Mouse (Mus musculus): ENCODE measurements around the gene Vars. TPM values are rescaled to one million over a fixed set of nuclear protein-coding genes. Genes with fewer than 3 reads are reported as not detected.

The Vars gene
- polyA plus RNA-seq, 1 experiment from 2014 or later: 123 TPM

DNA sequence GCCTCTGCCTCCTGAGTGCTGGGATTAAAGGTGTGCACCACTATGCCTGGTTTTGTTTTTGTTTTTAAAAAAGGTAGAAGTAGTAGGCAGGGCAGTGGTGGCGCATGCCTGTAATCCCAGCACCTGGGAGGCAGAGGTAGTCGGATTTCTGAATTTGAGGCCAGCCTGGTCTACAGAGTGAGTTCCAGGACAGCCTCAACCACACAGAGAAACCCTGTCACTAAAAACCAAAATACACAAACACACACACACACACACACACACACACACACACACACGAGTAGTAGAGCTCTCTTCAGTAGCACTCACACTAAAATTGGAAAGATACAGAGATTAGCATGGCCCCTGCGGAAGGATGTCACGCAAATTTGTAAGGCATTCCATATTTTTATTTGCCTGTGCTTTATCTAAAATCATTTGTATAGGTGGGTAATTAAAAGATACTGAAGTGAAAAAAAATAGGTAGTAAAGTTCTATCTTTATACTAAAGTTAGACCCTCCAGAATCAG lies 48.2 kb downstream of the Vars start:
- no peaks in the 10 kb centered on the region for H3K27me3 ChIP-seq
- ATAC-seq (no peak), DNase-seq (ENCODE audit: low read depth, low spot score) (no peak)
- in situ Hi-C loops (cut with MboI; ENCODE audit: low pct_unique_long_range_greater_than_20kb): no loop called here
- CTCF ChIA-PET: interaction anchor here (0.6 to 1.9 kb wide), 3 partner anchors 19 to 40 kb away, joined by 3 to 6 read pairs (median 3); no protein-coding TSS in a partner anchor
- POLR2A ChIA-PET: interaction anchor here (1.2 kb wide), 1 partner anchor 10 kb away, joined by 4 read pairs; the partner anchor contains the start of gene Ddah2
- no peak for TF ChIP-seq CTCF (IDR thresholded peaks at IDR 0.05)

DNA sequence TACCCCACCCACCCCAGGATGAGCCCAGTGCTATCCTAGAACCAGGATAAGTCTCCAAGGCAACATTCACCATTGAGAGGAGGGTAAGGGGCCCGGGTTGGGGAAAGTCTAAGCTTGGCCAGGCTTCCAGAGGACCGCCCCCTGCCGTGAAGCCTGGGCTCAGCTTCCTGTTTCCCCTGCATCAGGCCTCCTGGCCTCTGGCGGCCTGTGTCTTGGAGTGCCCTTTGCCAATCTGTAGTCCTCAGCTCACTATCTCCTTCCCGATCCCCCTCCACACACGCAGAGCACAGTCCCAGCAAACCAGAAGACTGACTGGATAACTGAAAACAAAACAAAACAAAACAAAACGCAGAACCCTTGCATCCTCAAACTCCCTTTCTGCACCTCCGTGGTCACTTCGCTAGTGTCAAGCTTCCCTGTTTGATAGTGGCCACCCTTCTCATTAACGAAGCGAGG lies 48.8 kb downstream of the Vars start, which contains the start of gene Clic1:
TSS of gene Clic1 (plus strand) at position 406 of the 456 bp plus-strand sequence.
- CTCF ChIA-PET: interaction anchor here (0.6 to 1.9 kb wide), 3 partner anchors 20 to 40 kb away, joined by 3 to 6 read pairs (median 3); no protein-coding TSS in a partner anchor

DNA sequence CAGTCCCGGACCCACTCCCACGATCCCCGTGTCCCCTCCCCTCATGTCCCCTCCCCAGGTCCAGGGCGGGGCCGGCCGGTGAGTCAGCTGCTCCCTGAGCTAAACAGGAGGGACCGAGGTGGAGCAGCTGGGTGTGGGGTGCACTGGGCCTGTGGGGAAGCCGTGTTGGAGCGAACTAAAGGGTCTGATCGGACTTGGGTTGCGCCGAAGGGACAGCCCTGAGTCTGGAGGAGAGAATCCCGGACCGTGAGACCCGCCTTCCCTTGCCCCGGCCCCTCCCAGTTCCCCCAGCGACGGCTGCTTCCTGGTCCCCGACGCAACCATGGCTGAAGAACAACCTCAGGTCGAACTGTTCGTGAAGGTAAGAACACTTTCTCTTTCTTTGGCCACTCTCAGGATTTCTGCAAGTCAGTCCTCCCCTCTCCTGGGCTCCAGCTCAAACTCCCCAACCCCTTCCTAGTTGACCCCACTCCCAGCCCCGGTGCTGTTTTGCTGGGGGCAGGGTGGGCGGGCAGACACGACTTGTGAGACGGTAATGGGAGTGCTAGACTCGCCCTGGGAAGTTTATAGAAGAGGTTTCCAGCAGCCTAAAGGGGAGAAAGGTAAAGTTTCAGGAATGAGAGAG lies 49.5 kb downstream of the Vars start:
- in situ Hi-C loops (cut with MboI; ENCODE audit: low pct_unique_long_range_greater_than_20kb): no loop called here
- peak; percentile 28 for ATAC-seq
- ChIA-PET CTCF (interaction anchor here (1.9 kb wide), 1 partner anchor 29 kb away, joined by 6 read pairs; no protein-coding TSS in a partner anchor), POLR2A (interaction anchor here (0.7 to 1.2 kb wide), 4 partner anchors 9 to 50 kb away, joined by 3 to 4 read pairs (median 3); partner anchors contain the start of gene Ddah2)
- DNase-seq (ENCODE audit: low read depth, low spot score): no peak
- TF ChIP-seq CTCF (IDR thresholded peaks at IDR 0.05): no peak
- H3K27me3 ChIP-seq: no peaks in the 10 kb centered on the region

More for the DNA sequence above, 48.8 kb downstream of the Vars start, which contains the start of gene Clic1:
- POLR2A ChIA-PET: interaction anchor here (0.7 to 1.2 kb wide), 4 partner anchors 9 to 49 kb away, joined by 3 to 4 read pairs (median 3); partner anchors contain the start of gene Ddah2
- in situ Hi-C loops (cut with MboI; ENCODE audit: low pct_unique_long_range_greater_than_20kb): no loop called here
- TF ChIP-seq CTCF (IDR thresholded peaks at IDR 0.05): no peak
- H3K27me3 ChIP-seq: no peaks in the 10 kb centered on the region
- DNase-seq (ENCODE audit: low read depth, low spot score) (no peak), ATAC-seq (no peak)

DNA sequence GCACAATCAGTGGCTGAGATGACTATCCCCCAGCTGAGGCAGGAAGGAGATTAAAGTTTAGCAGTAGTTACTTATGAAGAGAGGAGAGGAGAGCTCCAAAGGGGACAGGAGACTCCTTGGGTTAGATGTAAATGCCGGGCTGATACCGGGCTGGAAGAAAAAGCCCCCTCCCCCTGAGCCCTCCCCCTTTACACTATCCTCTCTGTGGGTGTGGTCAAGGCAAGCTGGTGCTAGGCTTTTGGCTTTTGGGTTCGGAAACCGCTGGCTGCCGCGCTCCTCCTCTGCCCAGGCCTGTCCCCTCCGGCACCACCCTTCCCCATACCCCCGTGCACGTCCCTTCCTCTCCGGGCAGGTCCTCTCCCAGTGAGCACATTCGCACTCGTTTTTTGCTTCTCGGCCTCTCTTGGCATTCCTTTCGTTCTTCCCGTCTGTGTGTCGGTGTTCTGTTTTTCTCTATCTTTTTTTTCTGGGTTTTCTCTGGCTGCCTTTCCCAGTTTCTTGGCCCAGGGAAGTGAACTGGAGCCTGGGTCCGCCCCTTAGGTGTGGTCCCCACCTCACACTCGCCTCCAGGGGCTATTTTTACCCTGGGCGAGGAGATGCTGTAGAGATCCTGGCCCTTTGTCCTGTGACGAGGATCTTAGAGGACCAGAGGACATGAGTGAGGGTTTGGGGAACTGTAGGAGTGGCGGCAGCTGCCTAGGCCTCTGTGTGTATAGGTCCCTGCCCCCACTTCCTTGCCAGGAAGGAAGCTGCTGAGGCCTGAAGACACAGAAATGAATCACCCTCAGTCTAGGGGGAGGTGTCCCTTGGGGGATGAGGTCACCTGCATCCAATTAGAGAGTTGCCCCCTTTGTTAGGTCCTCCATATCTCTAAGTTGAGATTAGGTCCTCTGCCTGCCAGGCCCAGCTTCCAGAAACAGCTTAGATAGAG lies 50.6 kb downstream of the Vars start:
- CTCF ChIA-PET: interaction anchor here (0.6 to 1.1 kb wide), 3 partner anchors 9 to 30 kb away, joined by 3 to 4 read pairs (median 3); no protein-coding TSS in a partner anchor
- POLR2A ChIA-PET: interaction anchor here (0.7 to 1.8 kb wide), 7 partner anchors 8 to 94 kb away, joined by 3 to 9 read pairs (median 3); no protein-coding TSS in a partner anchor
- H3K27me3 ChIP-seq: no peaks in the 10 kb centered on the region
- DNase-seq (ENCODE audit: low read depth, low spot score) (no peak), ATAC-seq (peak; percentile 48)
- in situ Hi-C loops (cut with MboI; ENCODE audit: low pct_unique_long_range_greater_than_20kb): no loop called here
- no peak for TF ChIP-seq CTCF (IDR thresholded peaks at IDR 0.05)

DNA sequence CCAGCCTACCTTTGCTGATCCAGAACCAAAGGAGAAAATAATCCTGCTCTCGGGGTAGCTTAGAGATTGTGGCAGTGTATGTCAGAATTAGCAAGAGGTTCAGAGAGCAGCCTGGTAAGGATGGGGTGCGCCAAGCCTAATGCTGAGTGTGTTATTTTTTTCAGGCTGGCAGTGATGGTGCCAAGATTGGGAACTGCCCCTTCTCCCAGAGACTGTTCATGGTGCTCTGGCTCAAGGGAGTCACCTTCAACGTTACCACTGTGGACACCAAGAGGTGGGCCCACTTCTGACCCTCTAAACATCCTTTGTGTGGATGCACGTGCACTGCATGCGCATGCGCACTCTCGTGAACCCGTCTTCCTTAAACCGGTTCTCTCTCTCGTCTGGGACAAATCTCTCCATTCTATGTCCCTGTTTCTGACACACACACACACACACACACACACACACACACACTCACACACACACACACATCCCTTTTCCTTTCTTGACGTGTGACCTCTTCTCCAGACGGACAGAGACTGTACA lies 51.5 kb downstream of the Vars start:
- ATAC-seq (no peak), DNase-seq (ENCODE audit: low read depth, low spot score) (no peak)
- ChIA-PET CTCF (interaction anchor here (0.9 kb wide), 1 partner anchor 31 kb away, joined by 4 read pairs; no protein-coding TSS in a partner anchor), POLR2A (interaction anchor here (0.8 to 1.8 kb wide), 5 partner anchors 8 to 59 kb away, joined by 3 to 9 read pairs (median 4); no protein-coding TSS in a partner anchor)
- no peak for TF ChIP-seq CTCF (IDR thresholded peaks at IDR 0.05)
- no peaks in the 10 kb centered on the region for H3K27me3 ChIP-seq
- in situ Hi-C loops (cut with MboI; ENCODE audit: low pct_unique_long_range_greater_than_20kb): no loop called here

DNA sequence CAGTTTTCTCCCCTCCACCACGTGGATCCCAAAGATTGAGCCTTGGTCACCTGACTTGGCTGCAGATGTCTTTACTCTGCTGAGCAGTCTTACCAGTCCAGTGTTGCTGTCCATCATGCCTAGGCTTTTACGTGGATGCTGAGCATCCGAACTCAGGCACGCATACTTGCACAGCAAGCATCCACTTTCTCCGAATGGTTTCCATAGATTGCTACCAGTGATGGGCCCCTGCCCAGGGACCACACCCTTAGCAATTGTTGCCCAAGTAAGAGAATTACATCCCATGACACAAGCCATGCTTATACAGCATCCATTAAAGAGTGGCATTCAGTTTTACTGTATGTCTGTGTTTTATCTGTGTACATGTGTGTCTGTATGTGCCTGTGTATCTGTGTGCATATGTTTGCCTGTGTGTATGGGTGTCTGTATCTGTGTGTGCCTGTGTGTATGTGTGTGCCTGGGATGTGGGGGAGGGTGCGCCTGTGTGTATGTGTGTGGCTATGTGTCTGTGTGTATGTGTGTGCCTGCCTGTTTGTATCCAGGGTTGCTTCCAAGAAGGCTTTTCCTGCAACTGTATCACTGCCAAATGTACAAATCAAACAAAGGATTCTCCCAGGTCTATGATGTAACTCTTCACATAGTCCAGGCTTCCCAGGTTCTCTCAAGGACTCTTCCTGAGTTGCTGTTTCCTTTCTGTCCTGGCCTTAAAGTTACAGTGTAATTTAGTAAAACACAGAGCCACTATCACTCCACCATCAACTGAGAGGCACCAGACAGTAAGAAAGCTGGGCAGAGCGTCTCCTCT lies 55.1 kb downstream of the Vars start:
- no peak for DNase-seq (ENCODE audit: low read depth, low spot score)
- TF ChIP-seq CTCF (IDR thresholded peaks at IDR 0.05): no peak
- in situ Hi-C loops (cut with MboI; ENCODE audit: low pct_unique_long_range_greater_than_20kb): no loop called here
- no peaks in the 10 kb centered on the region for H3K27me3 ChIP-seq
- no peak for ATAC-seq
- ChIA-PET CTCF (interaction anchor here (0.9 kb wide), 1 partner anchor 32 kb away, joined by 3 read pairs; no protein-coding TSS in a partner anchor), POLR2A (no interaction called here)

DNA sequence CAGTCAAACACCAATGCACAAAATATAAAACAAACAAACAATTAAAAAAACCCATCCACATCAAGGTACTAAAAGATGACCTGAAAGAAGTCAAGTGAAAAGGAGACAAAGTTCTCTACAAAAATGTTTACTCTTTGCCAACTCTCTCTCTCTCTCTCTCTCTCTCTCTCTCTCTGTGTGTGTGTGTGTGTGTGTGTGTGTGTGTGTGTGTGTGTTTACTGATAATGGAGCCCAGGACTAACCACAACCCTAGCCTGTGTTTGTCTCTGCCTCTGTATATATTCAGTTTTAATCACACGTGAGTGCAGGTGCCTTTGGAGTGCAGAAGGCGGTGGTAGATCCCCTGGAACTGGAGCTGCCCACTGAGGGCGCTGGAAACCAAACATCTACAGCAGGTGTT lies 56.3 kb downstream of the Vars start:
- POLR2A ChIA-PET: interaction anchor here (0.9 kb wide), 1 partner anchor 27 kb away, joined by 4 read pairs; no protein-coding TSS in a partner anchor
- DNase-seq (ENCODE audit: low read depth, low spot score) (no peak), ATAC-seq (no peak)
- CTCF ChIA-PET: no interaction called here
- no peak for TF ChIP-seq CTCF (IDR thresholded peaks at IDR 0.05)
- no peaks in the 10 kb centered on the region for H3K27me3 ChIP-seq
- in situ Hi-C loops (cut with MboI; ENCODE audit: low pct_unique_long_range_greater_than_20kb): no loop called here

DNA sequence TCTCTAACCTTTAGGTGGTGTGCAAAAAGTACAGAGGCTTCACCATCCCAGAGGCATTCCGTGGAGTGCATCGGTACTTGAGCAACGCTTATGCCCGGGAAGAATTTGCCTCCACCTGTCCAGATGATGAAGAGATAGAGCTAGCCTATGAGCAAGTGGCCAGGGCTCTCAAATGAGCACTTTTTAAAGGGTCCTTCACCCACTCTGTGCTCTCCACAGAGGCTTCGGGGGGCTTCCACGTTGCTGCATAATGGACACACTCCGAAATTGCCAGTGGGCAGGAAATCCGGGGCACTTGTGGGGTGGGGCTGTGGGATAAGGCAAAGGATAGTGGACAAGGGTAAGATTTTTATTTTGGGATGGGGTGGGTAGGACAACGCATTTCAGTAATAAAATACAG lies 57.5 kb downstream of the Vars start:
- POLR2A ChIA-PET: interaction anchor here (0.7 to 1.8 kb wide), 5 partner anchors 9 to 48 kb away, joined by 4 to 9 read pairs (median 4); partner anchors contain the start of gene Clic1
- in situ Hi-C loops (cut with MboI; ENCODE audit: low pct_unique_long_range_greater_than_20kb): no loop called here
- DNase-seq (ENCODE audit: low read depth, low spot score) (no peak), ATAC-seq (no peak)
- CTCF ChIA-PET: interaction anchor here (1.1 kb wide), 1 partner anchor 17 kb away, joined by 3 read pairs; no protein-coding TSS in a partner anchor
- TF ChIP-seq CTCF (IDR thresholded peaks at IDR 0.05): no peak
- no peaks in the 10 kb centered on the region for H3K27me3 ChIP-seq

Data from Patski (cell line).